Mouse (Mus musculus) embryo, embryonic 9.5 days (tissue): ENCODE results near the gene Shc2.

Source experiments
- DNase-seq: peaks from one replicate; pipeline ENCODE4 v3.0.0-alpha.2; 2017; ENCODE audit errors: extremely low spot score

The Shc2 gene

DNA sequence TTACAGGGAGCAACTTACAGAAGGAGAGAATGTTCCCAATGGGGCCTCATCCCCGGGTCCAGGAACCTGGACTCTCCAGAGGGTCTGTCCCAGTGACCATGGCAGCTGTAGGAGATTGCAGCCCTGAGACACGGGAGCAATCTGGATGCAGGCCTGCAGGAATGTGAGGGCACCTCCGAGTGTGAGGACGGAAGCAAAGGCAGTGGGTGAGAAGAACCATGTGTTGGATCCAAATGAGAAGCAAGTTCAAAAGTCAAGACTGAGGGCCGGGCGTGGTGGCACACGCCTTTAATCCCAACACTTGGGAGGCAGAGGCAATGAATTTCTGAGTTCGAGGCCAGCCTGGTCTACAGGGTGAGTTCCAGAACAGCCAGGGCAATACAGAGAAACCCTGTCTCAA is 56.2 kb downstream of the Shc2 start:
- no peak for DNase-seq

DNA sequence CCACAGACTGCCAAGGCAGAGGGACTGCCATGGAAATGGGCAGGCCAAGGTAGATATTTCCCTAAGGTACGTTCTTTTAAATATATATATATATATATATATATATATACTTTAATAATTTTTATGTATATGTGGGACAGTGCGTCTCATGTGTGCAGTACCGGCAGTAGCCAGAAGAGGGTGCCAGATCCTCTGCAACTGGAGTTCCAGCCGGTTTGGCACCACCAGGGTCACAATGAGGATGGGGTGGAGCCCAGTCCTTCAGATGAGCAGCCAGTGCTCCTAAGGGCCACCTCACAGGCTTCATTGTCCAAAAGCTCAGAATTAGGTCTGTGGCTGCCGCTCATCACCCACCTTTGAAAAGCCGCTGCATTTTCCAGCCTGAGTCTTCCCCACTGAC is 56.9 kb downstream of the Shc2 start:
- DNase-seq, result peak; percentile 49

DNA sequence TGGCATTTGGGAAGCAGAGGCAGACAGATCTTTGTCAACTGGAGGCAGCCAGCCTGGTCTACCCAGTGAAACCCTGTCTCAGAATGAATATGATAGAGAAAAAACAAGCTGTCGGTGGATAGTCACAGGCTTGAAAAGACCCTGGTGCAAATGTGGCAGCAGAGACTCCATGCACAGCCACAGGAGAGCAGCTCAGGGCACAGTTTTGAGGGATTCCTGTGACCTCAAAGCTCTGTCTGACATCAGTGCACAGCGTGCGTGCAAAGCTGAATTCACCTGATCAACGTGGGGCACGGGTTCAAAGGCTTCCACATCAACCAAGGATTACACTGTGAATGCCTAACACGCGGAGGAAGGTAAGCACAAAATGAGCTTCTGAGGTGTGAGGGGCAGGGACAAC is 57.4 kb downstream of the Shc2 start:
- no peak for DNase-seq

DNA sequence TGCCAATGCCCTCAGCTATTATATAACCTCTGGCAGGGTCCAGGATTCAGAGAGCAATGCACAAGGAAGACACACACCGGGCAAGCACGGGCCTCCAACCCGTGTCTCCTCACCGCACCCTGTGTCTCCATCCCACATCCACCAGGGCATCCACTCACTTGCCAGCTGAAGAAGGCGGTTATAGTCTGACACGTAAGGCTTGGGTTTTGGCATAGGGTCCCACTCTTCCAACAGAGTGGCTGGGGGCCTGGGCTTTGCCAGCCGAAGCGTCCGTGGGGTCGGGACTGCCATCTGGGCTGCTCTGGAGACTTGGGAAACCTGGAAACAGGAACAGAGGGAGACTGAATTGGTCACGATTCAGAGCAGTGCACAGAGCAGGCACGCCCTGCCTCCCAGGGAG is 57.9 kb downstream of the Shc2 start:
- no peak for DNase-seq

DNA sequence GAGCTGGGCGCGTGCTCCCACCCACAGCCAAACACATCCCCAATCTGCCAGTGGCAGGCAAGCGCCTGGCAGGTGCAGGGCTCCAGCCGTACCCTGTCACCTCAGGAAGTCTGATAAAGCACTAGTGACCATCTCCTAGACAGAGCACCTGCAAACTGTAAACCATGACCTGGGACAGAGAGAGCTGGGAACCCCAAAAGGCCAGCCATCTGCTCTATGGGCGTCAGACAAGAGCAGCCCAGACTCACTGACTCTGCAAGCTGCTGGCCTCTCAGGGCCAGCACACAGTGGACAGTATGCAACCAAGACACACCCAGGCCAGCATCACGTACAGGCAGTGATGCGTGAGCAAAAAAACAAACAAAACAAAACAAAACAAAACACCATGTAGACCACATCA is 58.8 kb downstream of the Shc2 start:
- no peak for DNase-seq

DNA sequence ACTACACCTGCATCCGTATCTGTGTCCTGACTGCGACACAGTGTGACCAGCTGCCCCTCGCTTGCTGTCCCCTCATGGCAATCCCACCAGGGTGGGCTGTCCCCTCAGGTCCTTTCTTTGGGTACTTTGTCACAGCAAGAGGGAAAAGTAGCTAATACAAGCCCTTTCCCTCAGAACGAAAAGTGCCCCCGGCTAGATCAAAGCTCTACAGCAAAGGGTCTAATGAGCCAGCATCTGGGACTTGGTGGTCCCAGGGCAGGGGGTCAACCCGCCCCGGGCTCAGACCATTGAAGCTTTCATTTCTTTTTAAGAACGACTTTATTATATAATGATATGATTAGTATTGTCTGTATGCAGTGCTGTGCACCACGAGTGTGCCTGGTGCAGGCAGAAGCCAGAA is 59.4 kb downstream of the Shc2 start:
- no peak for DNase-seq

DNA sequence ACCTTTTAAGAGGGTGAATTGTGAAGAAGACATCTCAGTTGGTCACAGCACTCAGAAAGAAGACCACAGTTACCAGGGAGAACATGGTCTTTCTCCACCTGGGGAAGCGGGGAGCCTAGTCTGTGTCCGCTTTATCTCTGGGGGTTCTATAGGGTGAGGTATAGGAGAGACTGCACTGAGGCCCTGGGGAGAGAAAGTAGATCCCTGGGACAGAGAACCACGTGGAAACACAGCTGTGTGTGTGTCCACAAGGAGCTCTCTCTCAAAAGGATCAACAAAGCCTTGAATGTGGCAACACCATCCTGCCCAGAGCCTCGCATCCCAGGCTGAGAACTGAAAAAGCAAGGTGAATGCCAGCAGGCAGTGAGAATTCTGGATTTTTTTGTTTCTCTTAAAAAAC is 60.3 kb downstream of the Shc2 start:
- DNase-seq, result no peak

DNA sequence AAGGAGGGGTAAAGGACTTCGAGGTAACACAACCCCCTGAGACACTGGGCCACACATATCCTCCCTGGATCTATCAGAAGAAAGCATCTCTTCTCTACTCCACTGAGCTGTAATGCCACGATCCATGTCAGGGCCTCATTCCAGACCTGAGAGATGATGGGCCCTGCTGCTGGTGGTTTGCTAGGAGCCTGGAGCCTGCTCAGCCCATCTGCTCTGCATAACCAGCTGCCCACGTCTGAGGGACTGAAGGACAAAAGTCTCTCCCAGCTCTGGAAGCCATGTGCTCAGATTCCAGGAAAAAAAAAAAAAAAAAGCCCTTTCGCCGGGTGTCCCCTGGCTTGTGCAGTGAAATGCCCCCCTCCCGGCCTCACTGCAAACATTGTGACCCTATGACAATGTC is 62.0 kb downstream of the Shc2 start:
- no peak for DNase-seq

DNA sequence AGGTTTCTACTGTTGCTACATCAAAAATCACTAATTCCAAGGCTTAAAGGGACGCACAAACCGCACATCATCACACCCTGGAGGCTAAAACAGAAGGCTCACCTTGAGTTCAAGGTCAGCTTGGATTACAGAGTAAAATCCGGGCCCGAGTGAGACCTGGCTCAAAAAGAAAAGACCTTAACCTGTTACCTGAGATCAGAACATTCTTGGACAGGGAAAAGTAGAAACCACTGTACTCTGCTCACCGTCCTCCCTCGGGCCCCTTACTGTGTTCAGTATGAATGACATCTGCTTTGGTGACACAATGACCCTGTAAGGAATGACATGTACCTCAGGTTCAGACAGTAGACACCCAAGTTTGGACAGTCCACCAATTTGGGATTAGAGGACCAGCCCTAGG is 62.9 kb downstream of the Shc2 start:
- no peak for DNase-seq

DNA sequence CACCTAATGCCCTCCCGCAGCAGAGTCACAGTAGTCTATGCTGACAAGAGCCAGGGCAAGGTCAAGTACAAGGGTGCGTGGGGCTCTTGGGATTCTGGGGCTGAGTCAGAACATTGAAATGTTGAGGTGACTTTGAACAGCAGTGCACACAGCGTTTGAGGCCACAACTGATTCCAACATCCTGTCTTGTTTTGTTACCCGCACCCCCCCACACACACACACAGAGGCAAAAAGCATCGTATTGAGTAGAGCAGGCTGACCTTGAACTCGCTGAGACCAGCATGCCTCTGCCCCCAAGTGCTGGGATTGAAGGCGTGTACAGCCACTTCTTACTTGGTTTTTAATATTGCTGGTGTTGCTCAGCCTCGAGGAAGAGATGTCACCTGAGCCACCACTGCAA is 63.4 kb downstream of the Shc2 start:
- DNase-seq, result no peak

DNA sequence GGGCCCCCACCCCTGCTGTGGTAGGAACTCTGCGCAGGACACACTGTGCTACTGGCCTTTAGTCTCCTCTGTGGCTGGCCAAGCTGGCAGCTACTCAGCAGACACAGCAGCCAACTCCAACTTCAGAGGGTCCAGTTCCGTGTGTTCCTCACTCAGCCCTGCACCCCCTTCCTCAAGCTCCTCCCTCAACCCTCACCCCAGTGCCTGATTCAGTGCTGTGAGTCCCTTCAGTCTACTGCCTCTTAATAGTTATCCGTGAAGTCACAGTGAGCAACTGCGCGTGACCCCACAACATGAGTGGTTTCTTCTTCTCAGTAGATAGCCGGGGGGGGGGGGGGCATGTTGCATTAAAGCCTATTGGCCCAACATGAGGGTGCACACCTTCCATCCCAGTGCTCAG is 64.1 kb downstream of the Shc2 start:
- no peak for DNase-seq

DNA sequence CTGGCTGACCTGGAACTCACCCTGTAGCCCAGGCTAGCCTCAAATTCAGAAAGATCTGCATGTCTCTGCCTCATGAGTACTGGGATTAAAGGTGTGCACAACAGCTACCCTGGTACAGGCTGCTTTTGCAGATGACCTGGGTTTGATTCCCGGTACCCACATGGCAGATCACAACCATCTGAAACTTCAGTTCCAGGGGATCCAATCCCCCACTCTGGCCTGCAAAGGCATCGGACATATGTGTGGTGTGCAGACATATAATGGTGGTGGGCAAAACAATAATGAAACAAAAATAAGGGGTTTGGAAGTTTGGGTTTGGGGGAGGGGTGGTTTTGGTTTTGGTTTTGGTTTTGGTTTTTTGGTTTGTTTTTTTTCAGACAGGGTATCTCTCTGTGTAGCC is 66.4 kb downstream of the Shc2 start:
- no peak for DNase-seq

DNA sequence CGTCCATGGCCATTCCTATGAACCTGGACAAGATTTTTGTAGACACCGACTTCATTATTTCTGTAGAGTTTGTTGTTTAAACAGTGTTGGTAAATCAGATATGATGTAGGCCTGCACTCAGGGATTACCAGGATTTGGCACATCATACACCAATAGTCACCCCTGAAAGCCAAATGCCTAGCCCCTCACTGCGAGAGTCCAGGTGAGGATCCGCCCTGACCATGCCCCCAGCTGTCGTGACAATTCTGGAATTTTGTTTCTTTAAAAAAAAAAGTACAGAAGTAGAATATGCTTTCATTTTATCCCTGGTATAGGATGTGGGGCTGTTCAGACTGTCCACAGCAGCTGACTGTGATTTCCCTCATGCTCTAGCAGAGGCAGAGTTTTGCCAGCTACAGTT is 67.8 kb downstream of the Shc2 start:
- DNase-seq, result no peak
